Mouse (Mus musculus) heart, adult 2 months (tissue): Measurements from ENCODE around the gene Polr3h. TPM values are rescaled to one million over a fixed set of nuclear protein-coding genes. Genes with fewer than 3 reads are reported as not detected.

Source experiments
- DNase-seq, 2 experiments: peaks; one replicate each; pipeline ENCODE4 v3.0.0; 2021
- H3K27ac ChIP-seq: fragments of 200-600 bp; 2 replicates; pipeline ENCODE4 v1.8.1; 2022
- H3K27me3 ChIP-seq: fragments of 200-500 bp; 2 replicates; pipeline ENCODE4 v1.6.1; 2012; ENCODE audit warnings: mild to moderate bottlenecking, low read length, inconsistent platforms, mixed read lengths; ENCODE audit not compliant: control insufficient read depth, insufficient read depth
- H3K36me3 ChIP-seq: fragments of 200-500 bp; 2 replicates; pipeline ENCODE4 v1.6.1; 2012; ENCODE audit warnings: low read length, inconsistent platforms; ENCODE audit not compliant: control insufficient read depth, insufficient read depth
- H3K4me1 ChIP-seq: fragments of 200-500 bp; 2 replicates; pipeline ENCODE4 v1.6.1; 2011; ENCODE audit warnings: low read length; ENCODE audit not compliant: control insufficient read depth, insufficient read depth
- H3K4me3 ChIP-seq: fragments of 200-600 bp; 2 replicates; pipeline ENCODE4 v1.8.1; 2022
- H3K79me2 ChIP-seq: fragments of 200-500 bp; replicated peaks from 2 replicates; pipeline ENCODE4 v1.6.1; 2012; ENCODE audit warnings: mild to moderate bottlenecking, inconsistent platforms, low read length, moderate library complexity, mixed read lengths; ENCODE audit not compliant: control insufficient read depth, insufficient read depth
- H3K9ac ChIP-seq: fragments of 200-500 bp; 2 replicates; pipeline ENCODE4 v1.6.1; 2012; ENCODE audit warnings: low read depth, mild to moderate bottlenecking, control low read depth, inconsistent platforms, low read length, mixed read lengths
- CTCF ChIP-seq: fragments of 200-600 bp; IDR thresholded peaks from 2 replicates; pipeline ENCODE4 v1.8.1; 2022; ENCODE audit warnings: antibody characterized with exemption, mild to moderate bottlenecking, moderate library complexity
- EP300 ChIP-seq: fragments of 200-500 bp; IDR thresholded peaks from 2 replicates; pipeline ENCODE4 v1.6.1; 2011; ENCODE audit warnings: low read depth, low read length, control low read depth; ENCODE audit not compliant: insufficient read depth
- POLR2A ChIP-seq: fragments of 200-500 bp; IDR thresholded peaks from 2 replicates; pipeline ENCODE4 v1.6.1; 2011; ENCODE audit warnings: mild to moderate bottlenecking, low read depth, low read length, control low read depth; ENCODE audit not compliant: insufficient read depth
- WGBS: fragments of 180-500 bp; shearing (Covaris S2); methylation state at CpG from one replicate; pipeline ENCODE4 v1.1.7; 2018; 5-methylcytosine and 5-hydroxymethylcytosine counted together
- intact Hi-C: fragments of 180-260 bp; cut with DNase I; formaldehyde crosslinking; loops from one replicate; pipeline ENCODE4 v1.15.1; 2025
- polyA plus RNA-seq: library from polyadenylated mRNA; depleted of rRNA; stranded (reverse); fragments of >200 nt; gene quantifications from 2 replicates; pipeline ENCODE4 v1.2.3, GENCODE M21; 2012
- total RNA-seq, 2 experiments: library from RNA; stranded (reverse); gene quantifications; 2 replicates each; pipeline ENCODE4 v1.2.3; 2021

The Polr3h gene
- total and polyA plus RNA-seq, 3 experiments, result 5.9 to 8.1 (median 7.2) TPM

DNA sequence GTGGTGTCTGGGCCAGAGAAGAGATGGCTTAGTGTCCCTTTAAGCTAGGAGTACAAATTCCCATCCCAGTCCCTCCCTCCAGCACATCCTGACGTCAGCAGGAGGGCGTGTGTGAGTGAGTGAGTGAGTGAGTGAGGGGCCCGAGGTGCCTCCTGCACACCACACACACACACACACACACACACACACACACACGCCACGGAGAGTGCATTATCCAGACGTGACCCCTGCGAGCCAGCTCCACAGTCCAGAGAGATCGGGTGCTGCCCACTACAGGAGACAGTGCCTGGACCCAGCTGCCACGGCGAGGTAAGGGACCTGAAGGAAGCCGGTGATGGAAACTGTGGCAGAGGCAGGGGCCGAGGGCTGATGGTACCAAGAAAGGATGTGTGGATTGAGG lies 10.6 kb upstream of the Polr3h start, which contains the start of gene Csdc2:
Gene Csdc2, plus strand, starts transcription at position 81 of the 400 bp plus-strand sequence.
- WGBS, result 3% methylated on average over 12 of the region's 12 CpGs
- peak; percentile 26; the same call in 1 of the 2 replicates for TF ChIP-seq CTCF
- peak; percentile 6; the same call in 1 of the 2 replicates for TF ChIP-seq EP300
- peak; percentile 61; the same call in 1 of the 2 replicates for TF ChIP-seq POLR2A
- peak within 1 kb of the TSS; percentile 50 for H3K4me3 ChIP-seq
- H3K27ac ChIP-seq, result peak within 1 kb of the TSS; percentile 88
- intact Hi-C loops, result no loop called here
- peak within 1 kb of the TSS; percentile 32 for H3K9ac ChIP-seq
- no peaks in the 10 kb centered on the region for H3K27me3 ChIP-seq
- no peaks in the 10 kb centered on the region for H3K79me2 ChIP-seq
- peaks cover 6% of the 10 kb centered on the region for H3K4me1 ChIP-seq
- H3K36me3 ChIP-seq, result no peaks in the 10 kb centered on the region
- peak; percentile 64 to 70 for DNase-seq

GRCm38 (mm10) chr15:81935869-81936637 lies 10.0 kb upstream of the Polr3h start:
- Histone ChIP-seq H3K4me3 (peak overlapping the region; percentile 50; the same call in 1 of the 2 replicates), H3K9ac (peak overlapping the region; percentile 25), H3K36me3 (no peaks in the 10 kb centered on the region), H3K27me3 (no peaks in the 10 kb centered on the region), H3K79me2 (no peaks in the 10 kb centered on the region), H3K4me1 (peaks cover 6% of the 10 kb centered on the region), H3K27ac (peak overlapping the region; percentile 88)
- intact Hi-C loops, result no loop called here
- WGBS, result 56% methylated on average over 7 of the region's 7 CpGs
- TF ChIP-seq CTCF (no peak), POLR2A (no peak), EP300 (no peak)
- no peak for DNase-seq

DNA sequence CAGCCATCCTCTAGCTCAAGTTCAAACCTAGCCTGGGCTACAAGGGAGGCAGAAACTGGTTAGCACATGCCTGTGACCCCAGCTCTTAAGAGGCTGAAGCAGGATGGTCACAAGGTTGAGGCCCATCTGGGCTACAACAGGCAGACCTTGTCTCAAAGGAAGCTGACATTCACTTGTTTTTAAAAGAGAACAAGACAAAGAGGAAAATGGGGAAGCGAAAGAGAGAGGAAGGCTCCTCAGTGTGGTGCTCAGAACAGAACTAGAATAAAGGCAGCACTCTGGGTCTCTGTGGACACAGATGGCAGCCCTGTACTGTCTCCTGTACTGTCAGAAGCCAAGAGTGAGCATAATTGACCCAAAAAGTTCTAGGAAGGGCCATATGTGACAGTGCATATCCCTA lies 7.9 kb upstream of the Polr3h start:
- no peak for TF ChIP-seq CTCF
- TF ChIP-seq POLR2A, result no peak
- no peak for TF ChIP-seq EP300
- Histone ChIP-seq H3K36me3 (no peaks in the 10 kb centered on the region), H3K9ac (no peak overlapping the region), H3K27ac (no peak overlapping the region), H3K79me2 (no peaks in the 10 kb centered on the region), H3K27me3 (no peaks in the 10 kb centered on the region), H3K4me1 (peaks cover 3% of the 10 kb centered on the region), H3K4me3 (no peak overlapping the region)
- intact Hi-C loops, result no loop called here
- WGBS, result 81% methylated on average over 1 of the region's 1 CpGs
- no peak for DNase-seq

- peaks cover 2% of the 10 kb centered on the region; the same call in 1 of the 2 replicates for H3K4me1 ChIP-seq
- DNase-seq, result no peak
- intact Hi-C loops, result no loop called here
- no peak overlapping the region for H3K4me3 ChIP-seq
- WGBS, result 37% methylated on average over 12 of the region's 12 CpGs
- H3K27ac ChIP-seq, result no peak overlapping the region
- H3K9ac ChIP-seq, result no peak overlapping the region
- no peaks in the 10 kb centered on the region for H3K79me2 ChIP-seq
- no peaks in the 10 kb centered on the region for H3K27me3 ChIP-seq
- TF ChIP-seq POLR2A, result no peak
- no peak for TF ChIP-seq CTCF
- TF ChIP-seq EP300, result no peak
- H3K36me3 ChIP-seq, result no peaks in the 10 kb centered on the region
Observed at GRCm38 (mm10) chr15:81932951-81933470, 7.0 kb upstream of the Polr3h start.

DNA sequence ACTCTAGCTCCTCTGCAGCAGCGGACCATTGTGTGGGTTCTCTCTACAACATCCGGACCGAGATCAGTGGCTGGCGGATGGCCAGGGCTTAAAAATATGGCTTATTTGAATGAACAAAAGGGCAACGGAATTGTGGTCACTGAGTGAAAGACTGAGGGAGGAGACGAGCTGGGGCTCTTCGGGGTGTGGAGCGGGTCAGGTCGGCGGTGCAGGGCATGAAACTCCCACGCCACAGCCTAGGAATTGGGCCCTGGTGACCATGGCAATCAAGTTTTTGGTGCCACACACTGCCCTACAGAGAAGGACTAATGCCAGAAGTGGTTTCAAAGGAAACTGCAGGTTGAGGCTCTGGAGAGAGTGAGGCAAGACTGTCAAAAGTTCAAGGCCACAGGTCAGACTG lies 2.2 kb upstream of the Polr3h start:
- DNase-seq, result peak in 1 of 2 experiments; percentile 52
- H3K4me1 ChIP-seq, result peaks cover 6% of the 10 kb centered on the region
- no peak overlapping the region for H3K9ac ChIP-seq
- 26% methylated on average over 11 of the region's 11 CpGs for WGBS
- H3K27ac ChIP-seq, result no peak overlapping the region
- intact Hi-C loops, result loop anchor here (10.0 kb wide), 1 partner anchor 197 kb away; the partner anchor contains the start of gene Ccdc134
- H3K27me3 ChIP-seq, result no peaks in the 10 kb centered on the region
- no peaks in the 10 kb centered on the region for H3K36me3 ChIP-seq
- no peak overlapping the region for H3K4me3 ChIP-seq
- TF ChIP-seq EP300 (no peak), CTCF (no peak), POLR2A (no peak)
- no peaks in the 10 kb centered on the region for H3K79me2 ChIP-seq

DNA sequence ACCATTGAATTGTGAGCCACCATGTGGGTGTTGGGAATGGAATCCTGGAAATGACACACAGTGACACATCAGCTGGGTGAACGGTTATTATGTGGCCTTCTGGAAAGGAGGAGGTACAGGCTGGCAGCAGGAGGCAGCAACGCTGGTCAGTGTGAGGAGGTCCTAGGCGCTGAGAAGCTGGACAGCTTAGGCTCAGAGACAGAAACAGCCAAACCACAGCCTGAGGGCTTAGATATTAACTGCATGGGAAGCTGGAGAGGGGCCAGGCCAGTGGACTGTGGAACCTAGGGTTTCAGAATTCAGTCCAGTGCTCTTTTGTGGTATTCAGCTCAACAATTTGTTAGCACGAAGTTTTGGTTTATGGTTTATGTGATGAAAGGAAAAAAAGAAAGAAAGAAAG lies 1.7 kb upstream of the Polr3h start:
- H3K79me2 ChIP-seq, result no peaks in the 10 kb centered on the region
- no peak overlapping the region for H3K9ac ChIP-seq
- 45% methylated on average over 4 of the region's 4 CpGs for WGBS
- no peaks in the 10 kb centered on the region for H3K27me3 ChIP-seq
- intact Hi-C loops, result loop anchor here (10.0 kb wide), 1 partner anchor 197 kb away; the partner anchor contains the start of gene Ccdc134
- H3K4me1 ChIP-seq, result peaks cover 6% of the 10 kb centered on the region
- H3K36me3 ChIP-seq, result no peaks in the 10 kb centered on the region
- TF ChIP-seq EP300 (no peak), POLR2A (no peak), CTCF (no peak)
- H3K27ac ChIP-seq, result no peak overlapping the region
- no peak overlapping the region for H3K4me3 ChIP-seq
- DNase-seq, result no peak
